Mouse (Mus musculus) liver, postnatal 0 days (tissue): Measurements from ENCODE around the gene 6030408B16Rik.

Experiments used
- CTCF ChIP-seq: sonication (generic); IDR thresholded peaks from 2 replicates; pipeline ENCODE4 v1.5.1; 2016; ENCODE audit warnings: antibody characterized with exemption, low read depth
- EP300 ChIP-seq: IDR thresholded peaks from 2 replicates; pipeline ENCODE4 v1.6.1; 2016; ENCODE audit warnings: antibody characterized with exemption, low read depth, mild to moderate bottlenecking

DNA sequence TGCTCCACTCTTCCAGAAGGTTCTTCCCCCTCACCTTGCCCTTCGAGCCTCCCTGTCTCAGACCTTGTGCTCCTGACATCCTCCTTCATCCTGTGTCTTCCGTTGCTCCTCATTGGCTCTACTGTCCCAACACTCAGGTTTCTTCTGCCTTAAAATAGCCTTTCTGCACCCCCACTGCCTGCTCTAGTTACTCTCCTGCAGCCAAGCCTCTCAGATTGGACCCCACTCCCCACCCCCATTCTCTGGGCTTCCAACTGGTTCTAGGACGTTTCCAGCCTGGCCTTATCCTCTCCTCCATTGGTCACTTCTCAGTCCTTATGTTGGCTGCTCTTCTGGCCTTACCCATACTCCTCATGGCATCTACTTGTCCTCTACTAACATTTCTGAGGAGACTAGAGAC, 9.2 kb downstream of the 6030408B16Rik start:
- TF ChIP-seq CTCF (no peak), EP300 (no peak)
